Mouse (Mus musculus) inflammation-experienced regulatory T-cells (primary cell): ENCODE measurements around the gene H2-T24. TPM values are rescaled to one million over a fixed set of nuclear protein-coding genes. Genes with fewer than 3 reads are reported as not detected.

ENCODE experiments used
- polyA plus RNA-seq, 2 experiments: library from polyadenylated mRNA; unstranded; fragments of 100-300 nt; shearing (Covaris generic); gene quantifications; one replicate each; pipeline ENCODE4 v1.2.1; 2017

Gene H2-T24
- polyA plus RNA-seq: 10 to 100 TPM; 21.7 to 27.2 TPM

DNA sequence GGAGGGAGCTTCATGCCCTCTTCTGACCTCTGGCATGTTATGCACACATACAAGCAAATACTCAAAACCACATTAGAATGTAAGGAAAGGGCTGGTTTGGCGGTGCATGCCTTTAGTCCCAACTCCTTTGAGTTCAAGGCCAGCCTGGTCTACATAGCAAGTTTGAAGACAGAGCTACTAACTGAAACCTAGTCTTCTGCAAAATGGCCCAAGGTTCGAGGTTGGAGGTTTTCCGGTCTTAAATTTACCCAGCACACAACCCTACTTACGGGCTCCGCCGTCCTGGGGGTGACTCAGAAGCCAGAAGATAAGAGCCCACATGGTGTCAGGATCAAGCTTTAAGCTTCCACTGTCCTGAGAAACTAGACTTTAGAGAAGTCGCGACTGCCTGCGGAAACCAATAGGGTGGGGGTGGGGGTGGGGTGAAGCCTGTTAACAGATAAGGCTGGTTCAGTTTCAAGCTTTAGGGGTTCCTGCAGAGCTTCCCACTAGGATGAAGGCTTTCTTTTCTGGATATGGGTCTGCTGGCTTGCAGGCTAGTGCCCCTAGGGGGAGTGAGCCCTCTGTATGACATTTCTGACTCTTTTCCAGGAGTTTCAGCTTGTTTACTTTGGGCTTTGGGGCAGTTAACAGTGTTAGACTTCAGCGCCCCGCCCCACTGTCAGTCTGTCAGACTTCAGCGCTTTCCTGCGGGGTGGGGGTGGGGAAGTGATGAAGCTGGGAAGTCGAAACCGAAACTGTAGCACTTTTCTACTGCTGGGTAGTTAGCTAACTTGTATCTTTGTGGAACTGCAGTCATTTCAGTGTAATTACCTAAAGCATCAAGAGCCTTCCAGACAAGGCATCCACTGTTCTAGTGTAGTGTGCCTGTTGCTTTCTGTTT, at the start of gene H2-T24:
H2-T24 (minus strand) TSS at position 370 of the 883 bp plus-strand sequence.

GRCm38 (mm10) chr17:36058362-36058761, 38.0 kb upstream of the H2-T24 start, which contains the start of gene Gm11127:
Gene Gm11127 (minus strand): TSS chr17:36058371.

GRCm38 (mm10) chr17:36042610-36043169, 22.3 kb upstream of the H2-T24 start, which contains the start of the genes H2-T22 and Gm6034:
Gene H2-T22 (minus strand): TSS chr17:36042747.
Gene Gm6034 (plus strand): TSS chr17:36042961.

GRCm38 (mm10) chr17:36032351-36032875, 12.1 kb upstream of the H2-T24 start, which contains the start of gene H2-T23:
Gene H2-T23 (minus strand): TSS chr17:36032855.

DNA sequence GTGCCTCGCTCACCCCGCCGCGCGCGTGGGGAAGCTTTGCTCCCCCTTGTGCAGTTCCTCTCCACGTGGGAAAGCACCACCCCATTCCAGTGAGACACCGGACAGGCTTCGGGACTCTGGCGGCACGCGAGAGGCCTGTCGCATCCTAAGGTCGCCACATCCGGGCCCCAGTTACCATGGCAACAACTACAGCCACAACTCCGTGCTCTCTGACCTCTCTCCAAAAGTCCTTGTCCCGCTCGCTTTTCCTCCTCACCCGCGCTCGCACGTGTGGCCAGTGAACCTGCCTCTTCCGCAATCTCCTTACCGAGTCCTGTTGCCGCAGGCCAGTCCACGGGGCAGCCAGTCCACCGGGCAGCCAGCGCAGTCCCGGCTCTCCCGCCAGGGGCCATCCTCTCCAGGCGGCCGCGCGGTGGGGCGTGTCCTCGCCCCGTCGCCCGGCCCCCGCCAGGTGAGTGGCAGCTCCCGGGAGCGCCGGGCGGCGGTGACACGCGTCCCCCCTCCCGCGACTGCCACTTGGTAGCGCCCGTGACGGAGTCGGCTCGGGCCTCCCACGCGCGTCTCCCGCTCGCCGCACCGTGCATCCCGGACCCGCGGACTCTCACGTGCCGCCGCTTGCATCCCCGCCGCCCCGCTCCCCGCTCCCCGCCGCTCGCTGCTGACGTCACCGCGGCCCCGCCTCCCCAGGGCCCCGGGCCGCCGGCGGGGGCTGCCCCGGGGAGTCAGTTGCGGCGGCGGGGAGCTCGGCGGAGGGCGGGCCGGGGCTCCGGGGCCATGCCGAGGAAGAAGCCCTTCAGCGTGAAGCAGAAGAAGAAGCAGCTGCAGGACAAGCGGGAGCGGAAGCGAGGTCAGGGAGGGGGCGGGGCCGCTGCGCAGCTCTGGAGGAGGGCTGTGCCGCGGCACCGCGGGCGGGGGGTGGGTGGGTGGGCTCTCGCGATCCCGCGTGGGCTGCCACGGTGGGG, 40.7 kb downstream of the H2-T24 start, which contains the start of the genes Gnl1 and Prr3:
Gnl1 (plus strand) TSS at position 451 of the 962 bp plus-strand sequence.
Prr3 (minus strand) TSS at position 836 of the 962 bp plus-strand sequence.

GRCm38 (mm10) chr17:35969418-35970389, 50.7 kb downstream of the H2-T24 start, which contains the start of gene Abcf1:
Gene Abcf1 (minus strand): TSS chr17:35969761.

Other genes starting within 250 kb of the H2-T24 start
- gene Ier3, start 198.9 kb downstream of the H2-T24 start, polyA plus RNA-seq: 10 to 100 TPM in 1 of 2 experiments, 1 to 10 TPM in 1; 1.3 to 15.6 TPM
- gene Flot1, start 197.3 kb downstream of the H2-T24 start, polyA plus RNA-seq: 10 to 100 TPM; 50.7 to 73.5 TPM
- gene Tubb5, start 182.3 kb downstream of the H2-T24 start, polyA plus RNA-seq: 100 to 1,000 TPM in 1 of 2 experiments, 10 to 100 TPM in 1; 97.3 to 106 TPM
- gene Mdc1, start 179.0 kb downstream of the H2-T24 start, polyA plus RNA-seq: 10 to 100 TPM; 11.1 to 14.2 TPM
- gene Nrm, start 159.2 kb downstream of the H2-T24 start, polyA plus RNA-seq: 10 to 100 TPM; 18.1 to 29.3 TPM
- gene Ppp1r18, start 155.0 kb downstream of the H2-T24 start, polyA plus RNA-seq: 100 to 1,000 TPM; 514 to 647 TPM
- 10 to 100 TPM; 63.2 to 63.3 TPM for gene Dhx16, start 140.7 kb downstream of the H2-T24 start, polyA plus RNA-seq
- gene 2310061I04Rik, start 123.1 kb downstream of the H2-T24 start, polyA plus RNA-seq: 10 to 100 TPM; 46.1 to 55.6 TPM
- gene Atat1, start 110.5 kb downstream of the H2-T24 start, polyA plus RNA-seq: 10 to 100 TPM; 17.2 to 20.9 TPM
- 10 to 100 TPM; 68.4 to 80.0 TPM for gene Mrps18b, start 104.2 kb downstream of the H2-T24 start, polyA plus RNA-seq
- 10 to 100 TPM; 51.4 to 69.4 TPM for gene Ppp1r10, start 104.1 kb downstream of the H2-T24 start, polyA plus RNA-seq
- gene Abcf1, start 50.8 kb downstream of the H2-T24 start, polyA plus RNA-seq: 100 to 1,000 TPM; 127 to 153 TPM
- 10 to 100 TPM; 72.7 to 92.0 TPM for gene Gnl1, start 40.7 kb downstream of the H2-T24 start, polyA plus RNA-seq
- gene Prr3, start 40.3 kb downstream of the H2-T24 start, polyA plus RNA-seq: 10 to 100 TPM; 42.7 to 43.0 TPM
- 100 to 1,000 TPM; 636 to 770 TPM for gene H2-T23, start 12.3 kb upstream of the H2-T24 start, polyA plus RNA-seq
- gene H2-T22, start 22.2 kb upstream of the H2-T24 start, polyA plus RNA-seq: 100 to 1,000 TPM; 196 to 203 TPM
- under 1 TPM; 0.31 to 0.40 TPM for gene Gm6034, start 22.4 kb upstream of the H2-T24 start, polyA plus RNA-seq
- not detected for gene Gm11127, start 37.8 kb upstream of the H2-T24 start, polyA plus RNA-seq
- 1 to 10 TPM in 1 of 2 experiments, under 1 TPM in 1; 0.40 to 1.5 TPM for gene Gm19684, start 101.1 kb upstream of the H2-T24 start, polyA plus RNA-seq
- gene Gm7030, start 108.9 kb upstream of the H2-T24 start, polyA plus RNA-seq: not detected
- 10 to 100 TPM in 1 of 2 experiments, 1 to 10 TPM in 1; 9.1 to 12.6 TPM for gene Gm8909, start 148.0 kb upstream of the H2-T24 start, polyA plus RNA-seq
- under 1 TPM; 0.69 to 0.95 TPM for gene H2-T3, start 169.7 kb upstream of the H2-T24 start, polyA plus RNA-seq
- 100 to 1,000 TPM; 154 to 160 TPM for gene Rpp21, start 237.5 kb upstream of the H2-T24 start, polyA plus RNA-seq